Mouse (Mus musculus): ENCODE measurements around the gene Abhd16b.

The Abhd16b gene

DNA sequence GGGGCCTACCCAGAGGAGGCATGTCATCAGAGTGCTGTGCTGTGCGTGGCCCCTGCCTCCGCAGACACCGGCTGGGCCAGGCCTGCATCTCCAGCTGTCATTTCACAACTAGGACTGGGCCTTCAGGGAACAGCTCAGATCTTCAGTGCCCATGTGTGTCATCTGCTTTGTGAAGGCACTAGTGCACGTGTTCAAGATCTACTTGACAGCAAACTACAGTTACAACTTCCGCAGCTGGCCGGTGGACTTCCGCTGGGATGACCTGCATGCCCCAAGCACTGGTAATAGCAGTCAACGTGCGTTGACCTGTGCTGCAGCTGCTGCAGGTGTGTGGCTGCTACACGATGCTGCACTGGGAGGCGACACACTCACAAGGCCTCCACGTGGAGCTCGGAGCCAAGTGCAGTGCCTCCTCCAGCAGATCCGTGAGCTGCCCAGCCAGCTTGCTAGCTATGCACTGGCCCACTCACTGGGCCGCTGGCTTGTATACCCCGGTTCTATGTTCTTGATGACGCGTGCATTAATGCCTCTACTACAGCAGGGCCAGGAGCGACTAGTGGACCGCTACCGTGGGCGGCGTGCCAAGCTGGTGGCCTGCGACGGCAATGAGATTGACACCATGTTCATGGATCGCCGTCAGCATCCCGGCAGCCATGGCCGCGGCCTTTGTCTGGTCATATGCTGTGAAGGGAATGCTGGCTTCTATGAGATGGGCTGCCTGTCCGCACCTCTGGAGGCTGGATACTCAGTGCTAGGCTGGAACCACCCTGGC lies at the start of gene Abhd16b:
TSS of gene Abhd16b (plus strand) at position 51 of the 772 bp plus-strand sequence.
- DNase-seq (ENCODE audit: low spot score in 2 of 2) = no peak

DNA sequence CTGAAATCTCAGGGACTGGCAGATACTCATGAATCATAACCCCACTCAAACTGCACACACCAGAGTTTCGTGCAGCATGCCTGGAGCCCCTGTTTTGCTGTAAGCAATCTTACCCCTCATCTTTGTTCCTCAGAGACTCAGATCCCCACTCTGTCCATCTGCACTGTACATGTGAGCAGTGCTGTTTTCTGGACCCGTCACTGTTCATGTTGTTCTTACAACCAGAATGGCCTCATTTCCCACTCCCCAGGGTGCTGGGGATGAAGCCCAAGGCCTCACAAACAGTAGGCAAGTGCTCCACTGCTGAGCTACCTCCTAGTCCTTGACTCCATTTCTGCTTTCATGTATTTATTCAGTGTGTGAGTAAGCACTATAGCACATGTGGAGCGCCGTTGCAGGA lies 40.8 kb upstream of the Abhd16b start:
- DNase-seq (ENCODE audit: low spot score in 2 of 2) = no peak

DNA sequence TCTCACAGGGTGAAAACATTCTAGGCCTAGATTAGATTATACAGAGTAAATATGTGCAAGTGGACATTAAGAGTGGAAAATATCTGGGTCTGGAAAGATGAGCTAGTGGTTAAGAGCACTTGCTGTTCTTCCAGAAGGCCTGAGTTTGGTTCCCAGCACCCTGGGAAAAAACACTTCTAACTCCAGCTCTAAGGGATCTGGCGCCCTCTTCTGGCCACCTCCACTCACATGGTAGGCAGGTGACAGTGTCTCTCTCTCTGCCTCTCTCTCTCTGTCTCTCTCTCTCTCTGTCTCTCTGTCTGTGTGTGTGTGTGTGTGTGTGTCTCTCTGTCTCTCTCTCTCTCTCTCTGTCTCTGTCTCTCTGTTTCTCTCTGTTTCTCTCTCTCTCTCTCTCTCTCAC lies 39.7 kb upstream of the Abhd16b start:
- no peak for DNase-seq (ENCODE audit: low spot score in 2 of 2)

DNA sequence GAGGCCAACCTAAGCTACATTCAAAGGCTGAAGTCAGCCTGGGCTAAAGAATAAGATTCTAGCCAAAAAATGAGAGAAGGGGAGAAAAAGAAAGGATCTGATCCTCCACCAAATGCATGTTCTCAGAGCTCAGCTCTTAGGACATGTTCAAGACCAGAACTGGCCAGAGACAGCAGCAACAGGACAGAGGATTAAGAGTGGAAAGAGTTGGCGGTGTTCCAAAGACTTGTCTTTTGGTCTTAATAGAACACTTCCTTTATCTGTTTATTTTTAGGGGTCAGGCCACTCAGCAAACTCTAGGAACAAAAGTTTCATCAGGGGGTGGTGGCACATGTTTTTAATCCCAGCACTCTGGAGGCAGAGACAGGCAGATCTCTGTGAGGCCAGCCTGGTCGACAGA lies 37.1 kb upstream of the Abhd16b start:
- DNase-seq (ENCODE audit: low spot score in 2 of 2) = no peak

DNA sequence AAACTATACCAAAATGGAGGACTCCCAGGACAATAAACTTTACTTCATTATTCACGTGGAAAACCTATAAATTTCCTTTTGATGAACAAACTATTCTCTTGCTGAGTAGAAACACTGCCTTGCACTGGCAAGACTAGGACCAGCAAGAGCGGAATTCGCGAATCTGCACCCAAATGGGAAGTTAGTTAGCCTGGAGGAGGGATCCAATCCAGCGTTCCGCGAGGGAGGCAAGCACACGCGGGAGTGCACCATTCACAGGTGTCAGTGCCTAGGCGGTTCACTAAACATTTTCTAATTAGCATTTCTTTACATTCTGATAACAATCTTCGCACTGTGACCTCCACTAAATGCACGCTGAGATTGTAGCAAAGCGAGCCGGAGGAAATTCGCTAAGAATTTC lies 35.2 kb upstream of the Abhd16b start:
- no peak for DNase-seq (ENCODE audit: low spot score in 2 of 2)

DNA sequence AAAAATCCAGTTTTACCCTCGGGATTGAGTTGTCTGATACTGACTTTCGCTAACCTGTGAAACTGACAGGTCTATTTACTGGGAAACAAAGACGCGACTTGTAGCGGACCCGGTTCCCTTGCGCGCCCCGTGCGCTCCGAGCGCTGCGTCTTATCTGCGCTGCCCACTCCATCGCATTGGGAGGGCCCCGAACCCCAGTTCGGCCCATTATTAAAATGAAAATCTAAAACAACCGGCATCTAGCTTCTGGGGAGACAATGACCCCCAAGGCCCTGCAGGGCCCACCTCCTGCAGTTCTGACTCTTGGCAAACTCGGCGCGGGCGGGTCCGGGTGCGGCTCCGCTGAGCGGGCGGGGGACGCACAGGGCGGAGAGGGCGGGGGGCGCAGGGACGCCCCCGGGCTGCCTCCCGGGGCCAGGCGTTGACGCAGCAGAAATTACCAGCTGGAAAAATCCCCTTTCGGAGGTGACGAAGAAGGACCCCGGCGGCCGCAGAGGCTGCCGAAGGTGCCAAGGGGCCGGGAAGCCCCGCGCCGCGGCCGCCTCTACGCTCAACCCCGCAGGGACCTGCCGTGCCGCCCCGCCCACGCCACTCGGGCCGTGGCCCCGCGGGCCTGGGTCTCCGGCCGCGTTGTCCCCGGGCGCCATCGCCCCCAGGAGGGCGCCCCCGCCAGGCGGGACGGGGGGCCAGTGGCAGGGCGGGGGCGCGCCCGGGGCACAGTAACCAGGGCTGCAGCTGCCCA lies 34.4 kb upstream of the Abhd16b start:
- DNase-seq (ENCODE audit: low spot score in 2 of 2) = peak in 1 of 2 experiments; percentile 36

DNA sequence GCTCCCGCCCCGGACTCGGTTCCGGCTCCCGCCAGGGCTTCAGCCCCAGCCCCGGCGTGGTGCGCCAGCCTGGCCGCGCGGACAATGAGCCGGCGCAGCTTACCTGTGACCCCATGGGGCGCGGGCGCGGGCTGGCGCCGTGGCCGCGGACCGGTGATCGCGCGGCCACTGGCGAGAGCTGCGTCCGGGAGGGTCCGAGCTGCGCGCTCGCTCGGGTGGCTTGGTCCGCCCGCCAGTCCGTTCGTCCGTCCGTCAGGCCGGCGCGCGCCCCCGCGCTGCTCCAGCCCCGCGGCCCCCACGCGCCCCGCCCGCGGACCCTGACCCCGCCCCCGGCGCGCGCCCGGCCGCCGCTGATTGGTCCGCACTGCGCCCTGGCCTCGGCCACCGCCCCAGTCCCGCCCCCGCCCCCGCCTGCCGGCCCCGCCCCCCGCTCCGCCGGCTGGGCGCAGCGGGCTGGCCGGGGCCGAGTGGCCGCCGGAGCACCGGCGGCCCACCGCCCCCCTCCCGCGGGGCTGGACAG lies 33.8 kb upstream of the Abhd16b start, which contains the start of gene Zbtb46:
TSS of gene Zbtb46 (minus strand) at position 274 of the 520 bp plus-strand sequence.
- peak; percentile 72 to 82 for DNase-seq (ENCODE audit: low spot score in 2 of 2)

DNA sequence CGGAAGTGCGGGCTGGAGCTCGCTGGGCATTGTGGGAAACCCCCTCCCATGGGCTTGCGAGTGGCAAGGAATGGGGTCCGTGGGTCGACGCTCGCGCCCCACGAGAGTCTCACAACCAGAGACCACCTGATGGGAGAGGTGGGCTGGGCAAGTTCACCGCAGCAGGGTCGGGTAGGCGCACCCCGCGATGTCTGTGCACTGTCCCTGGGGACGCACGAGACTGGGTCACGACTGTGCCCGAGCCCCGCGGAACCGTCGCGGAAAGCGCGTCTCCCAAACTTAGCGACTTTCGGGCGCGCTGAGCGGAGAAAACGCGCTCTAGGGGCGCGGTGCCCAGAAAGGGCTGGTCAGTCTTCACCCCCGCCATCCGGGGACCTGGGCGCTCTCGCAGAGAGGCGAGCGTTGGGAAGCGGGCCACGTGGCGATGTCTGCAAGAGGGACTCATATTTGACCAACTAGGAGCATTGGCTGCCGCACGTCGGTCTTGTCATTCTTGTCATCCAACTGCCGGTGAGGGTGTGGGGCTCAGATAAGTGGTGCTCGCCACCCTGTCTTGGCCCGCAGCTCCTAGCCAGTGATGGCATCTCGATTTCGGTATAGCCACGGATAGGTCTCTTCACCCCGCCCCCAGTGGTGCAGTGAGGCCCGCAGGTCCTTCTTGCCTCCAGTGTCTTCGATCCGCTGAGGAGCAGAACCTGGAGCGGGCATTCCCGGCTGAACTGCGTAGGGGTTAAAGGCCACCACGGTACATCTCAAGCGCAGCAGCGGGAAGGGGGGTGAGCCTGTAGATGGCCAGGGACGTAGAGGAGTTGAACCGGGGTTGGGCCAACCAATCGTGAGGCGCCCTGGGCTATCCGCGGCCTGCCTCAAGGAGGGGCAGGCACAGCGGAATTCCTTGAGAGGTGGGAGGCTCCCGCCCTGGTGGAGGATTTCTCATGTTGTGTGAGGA lies 33.1 kb upstream of the Abhd16b start:
- peak; percentile 31 to 53 for DNase-seq (ENCODE audit: low spot score in 2 of 2)

DNA sequence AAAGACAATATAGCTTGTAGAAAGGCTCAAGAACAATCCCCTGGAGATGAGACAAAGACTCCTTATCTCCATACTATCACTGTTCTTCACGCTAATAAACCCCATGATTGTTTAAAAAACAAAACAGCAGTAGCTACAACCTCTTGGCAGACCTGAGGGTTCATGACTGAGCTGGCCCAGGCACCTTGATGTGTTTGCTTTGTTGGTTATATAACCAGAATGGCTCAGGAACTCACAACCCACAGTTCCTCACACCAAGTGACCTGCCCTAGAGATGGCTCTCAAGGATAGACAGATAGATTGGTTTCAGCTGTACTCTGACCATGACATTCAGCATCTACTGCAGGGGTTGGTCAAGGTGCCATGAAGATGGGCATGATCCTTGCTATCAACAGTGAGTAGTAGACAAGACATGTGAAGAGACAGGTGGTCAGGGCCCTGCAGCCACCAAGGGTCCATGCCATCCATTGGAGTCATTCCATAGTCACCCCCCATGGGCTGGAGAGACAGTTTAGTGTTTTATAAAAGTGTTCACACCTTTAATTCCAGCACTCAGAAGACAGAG lies 31.4 kb upstream of the Abhd16b start:
- DNase-seq (ENCODE audit: low spot score in 2 of 2) = no peak

DNA sequence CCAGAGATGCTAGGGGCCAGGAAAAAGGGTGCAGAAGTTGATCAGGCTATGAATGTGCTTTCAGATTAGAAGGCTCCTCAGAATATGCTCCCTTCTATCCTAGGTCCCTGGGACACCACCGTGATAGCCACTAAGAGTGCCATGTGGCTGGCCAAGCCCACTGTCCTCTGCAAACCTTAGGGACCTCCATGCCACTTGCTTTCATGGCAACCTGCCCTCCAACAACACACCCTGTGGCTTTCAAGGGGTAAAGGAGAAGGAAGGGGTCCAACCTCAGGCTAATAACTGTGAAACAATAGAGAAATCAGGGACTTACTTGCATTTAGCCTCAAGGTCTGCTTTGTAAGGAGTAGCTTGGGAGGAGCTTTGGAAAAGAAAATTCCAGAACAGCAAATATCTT lies 30.4 kb upstream of the Abhd16b start:
- no peak for DNase-seq (ENCODE audit: low spot score in 2 of 2)

DNA sequence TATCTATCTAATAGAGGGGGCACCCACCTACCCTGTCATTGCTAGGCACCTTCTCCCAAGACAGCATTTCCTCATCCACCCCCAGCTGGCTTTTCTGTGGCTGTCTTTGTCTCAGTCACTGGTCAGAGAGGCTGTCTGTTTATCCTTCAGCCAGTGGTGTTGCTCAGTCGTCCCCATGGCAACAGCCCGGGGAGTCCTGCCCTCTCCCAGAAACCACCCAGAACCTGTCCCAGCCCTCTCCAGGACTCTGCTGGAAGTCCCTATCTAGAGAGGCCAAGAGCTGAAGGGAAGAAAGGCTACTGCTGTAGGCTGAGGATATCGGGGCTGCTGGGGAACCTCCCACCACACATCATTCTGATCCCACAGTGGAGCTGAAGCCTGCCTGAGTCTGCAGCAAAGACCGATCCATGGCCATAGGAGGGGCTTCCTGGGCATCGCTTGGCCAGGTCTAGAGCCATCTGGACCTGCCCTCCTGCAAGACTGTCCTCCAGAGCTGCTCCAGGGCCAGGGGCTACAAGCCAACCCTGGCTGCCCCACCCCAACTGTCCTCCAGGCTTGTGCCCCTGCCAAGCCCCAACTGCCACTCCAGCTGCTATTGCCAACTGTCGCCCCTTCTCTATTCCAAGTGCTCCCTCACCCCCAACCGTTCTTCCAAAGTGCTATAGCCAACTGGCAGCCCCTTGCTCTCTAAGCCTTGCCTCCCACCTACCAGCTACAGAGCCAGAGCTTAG lies 29.8 kb upstream of the Abhd16b start:
- no peak for DNase-seq (ENCODE audit: low spot score in 2 of 2)

DNA sequence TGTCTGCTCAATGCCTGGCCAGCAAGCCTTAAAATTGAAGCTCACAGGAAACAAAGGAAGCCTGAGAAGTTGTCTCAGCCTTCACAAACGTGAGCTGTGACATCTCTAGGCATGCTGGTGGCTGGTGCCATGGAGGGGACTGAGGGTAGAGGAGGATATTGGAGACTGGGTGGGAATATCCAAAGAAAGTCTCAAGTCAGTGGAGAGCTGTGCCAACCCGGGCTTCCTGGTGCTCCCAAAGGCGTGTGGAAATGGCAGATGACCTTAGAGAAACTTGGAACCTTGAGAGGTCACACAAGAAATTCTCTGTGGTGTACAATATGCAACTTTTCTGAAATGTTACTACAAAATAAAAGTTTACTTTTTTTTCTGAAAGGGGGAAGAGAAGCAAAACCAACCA lies 27.6 kb upstream of the Abhd16b start:
- DNase-seq (ENCODE audit: low spot score in 2 of 2) = no peak

DNA sequence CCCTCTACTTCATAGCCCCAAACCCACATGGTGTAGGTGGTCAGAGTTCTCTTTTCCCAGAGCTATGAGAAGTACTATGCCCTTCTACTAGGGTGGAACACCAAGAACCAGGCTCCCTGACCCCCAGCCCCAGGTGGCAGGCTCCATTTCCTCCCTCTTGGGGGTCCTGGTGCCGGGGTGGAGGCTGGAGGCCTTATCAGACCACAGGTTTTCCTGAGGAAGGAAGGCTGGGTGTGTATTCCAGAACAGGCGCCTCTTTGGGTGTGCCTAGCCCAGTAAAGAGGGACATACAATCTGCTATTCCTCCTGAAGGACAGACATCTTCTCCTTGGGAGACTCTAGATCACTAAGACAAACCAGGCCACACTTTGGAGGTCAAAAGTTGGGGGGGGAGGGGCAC lies 22.7 kb upstream of the Abhd16b start:
- DNase-seq (ENCODE audit: low spot score in 2 of 2) = no peak

DNA sequence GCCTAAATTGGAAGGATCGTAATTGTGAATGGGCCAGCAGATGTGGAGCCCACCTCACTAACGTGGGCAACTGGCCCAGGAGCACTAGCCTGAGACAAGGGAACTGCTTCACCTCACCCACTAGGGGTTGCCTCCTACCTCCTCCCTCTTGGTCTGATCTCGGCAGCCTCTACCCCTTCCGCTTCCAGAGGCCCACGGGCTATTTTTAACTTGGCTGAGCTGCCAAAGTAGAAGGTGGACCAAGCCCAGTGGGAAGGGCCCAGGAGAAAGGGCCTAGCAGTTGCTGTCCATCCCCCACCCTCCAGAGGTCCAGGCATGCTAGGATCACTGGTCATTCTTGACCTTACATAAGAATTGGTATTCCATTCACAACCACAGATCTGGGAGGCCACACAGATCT lies 21.8 kb upstream of the Abhd16b start:
- DNase-seq (ENCODE audit: low spot score in 2 of 2) = no peak

DNA sequence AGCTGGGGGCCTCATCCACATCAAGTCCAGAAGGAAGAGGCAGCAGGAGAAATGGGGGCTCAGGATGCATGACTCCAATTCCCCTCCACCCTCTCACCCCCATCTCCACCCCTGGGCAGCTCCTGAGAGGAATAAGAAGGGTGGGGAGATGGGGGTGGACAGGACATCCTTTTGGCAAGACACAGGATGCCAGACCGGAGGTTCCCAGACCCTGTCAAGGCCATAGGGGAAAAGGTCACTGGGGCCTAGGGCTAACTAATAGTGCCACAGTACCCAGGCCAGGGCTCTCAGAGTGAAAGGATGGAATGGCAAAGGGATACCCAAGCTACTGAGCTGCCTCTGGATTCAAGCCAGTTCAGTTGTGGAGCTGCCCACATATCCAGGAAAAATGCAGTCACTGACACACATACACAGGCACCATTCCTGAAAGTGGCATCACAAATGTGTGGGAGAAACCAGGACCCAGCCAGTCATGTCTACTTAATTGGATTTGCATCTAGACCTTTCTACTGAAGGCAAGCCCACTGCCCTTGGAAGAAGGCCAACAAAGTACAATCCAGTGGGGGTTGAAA lies 20.7 kb upstream of the Abhd16b start:
- no peak for DNase-seq (ENCODE audit: low spot score in 2 of 2)

DNA sequence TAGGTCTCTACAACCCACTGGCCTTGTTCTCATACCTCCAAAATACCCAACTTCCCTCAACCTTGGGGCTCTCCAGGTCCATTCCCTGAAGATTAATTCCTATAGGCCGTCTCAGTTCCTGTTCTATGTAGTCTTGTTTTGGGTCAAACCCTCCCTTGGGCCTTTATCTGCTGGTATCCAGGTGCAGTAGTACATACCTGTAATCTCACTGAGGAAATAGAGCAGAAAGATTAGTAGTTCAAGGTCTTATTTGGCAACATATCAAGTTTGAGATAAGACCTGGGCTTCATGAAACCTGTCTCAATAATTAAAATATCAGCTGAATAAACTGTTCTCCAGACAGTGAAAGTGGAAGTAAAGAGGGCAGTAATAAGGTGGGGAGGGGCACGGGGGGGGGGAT lies 9.9 kb upstream of the Abhd16b start:
- DNase-seq (ENCODE audit: low spot score in 2 of 2) = no peak

DNA sequence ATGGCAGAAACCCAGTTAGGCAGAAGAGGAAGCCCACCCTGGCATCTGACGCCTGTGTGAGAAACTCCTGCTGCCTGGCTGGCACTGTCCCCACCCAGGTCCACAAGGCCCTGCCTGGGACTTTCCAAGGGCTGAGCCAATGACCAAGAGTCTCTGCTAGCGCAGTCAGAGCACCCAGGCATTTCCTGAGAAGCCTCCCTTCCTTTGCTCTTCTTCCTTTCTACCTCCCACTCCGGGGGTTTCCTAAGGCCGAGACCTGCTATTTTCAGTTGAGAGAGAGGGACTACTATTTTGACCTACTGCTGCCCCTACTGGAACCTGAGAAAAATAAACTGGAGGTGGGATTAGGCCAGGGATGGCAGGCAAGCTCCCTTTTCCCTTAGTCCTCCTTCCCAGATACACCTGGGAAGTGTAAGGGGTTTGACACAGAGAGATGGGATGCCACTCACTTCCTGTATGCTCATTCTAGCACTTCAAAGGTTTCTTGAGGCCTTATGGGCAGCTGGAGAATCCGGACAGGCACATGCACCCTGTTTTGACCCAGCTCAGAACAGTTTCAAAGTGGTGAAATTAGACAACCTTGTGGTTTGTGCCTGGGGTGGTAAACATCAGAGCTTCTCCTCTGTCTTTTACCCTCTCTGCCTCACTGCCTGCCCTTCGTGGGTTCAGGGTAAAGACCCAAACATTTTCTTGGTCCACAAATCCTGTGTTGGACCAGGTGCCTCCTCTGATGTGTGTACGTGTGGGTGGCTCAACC lies 9.3 kb upstream of the Abhd16b start:
- no peak for DNase-seq (ENCODE audit: low spot score in 2 of 2)

DNA sequence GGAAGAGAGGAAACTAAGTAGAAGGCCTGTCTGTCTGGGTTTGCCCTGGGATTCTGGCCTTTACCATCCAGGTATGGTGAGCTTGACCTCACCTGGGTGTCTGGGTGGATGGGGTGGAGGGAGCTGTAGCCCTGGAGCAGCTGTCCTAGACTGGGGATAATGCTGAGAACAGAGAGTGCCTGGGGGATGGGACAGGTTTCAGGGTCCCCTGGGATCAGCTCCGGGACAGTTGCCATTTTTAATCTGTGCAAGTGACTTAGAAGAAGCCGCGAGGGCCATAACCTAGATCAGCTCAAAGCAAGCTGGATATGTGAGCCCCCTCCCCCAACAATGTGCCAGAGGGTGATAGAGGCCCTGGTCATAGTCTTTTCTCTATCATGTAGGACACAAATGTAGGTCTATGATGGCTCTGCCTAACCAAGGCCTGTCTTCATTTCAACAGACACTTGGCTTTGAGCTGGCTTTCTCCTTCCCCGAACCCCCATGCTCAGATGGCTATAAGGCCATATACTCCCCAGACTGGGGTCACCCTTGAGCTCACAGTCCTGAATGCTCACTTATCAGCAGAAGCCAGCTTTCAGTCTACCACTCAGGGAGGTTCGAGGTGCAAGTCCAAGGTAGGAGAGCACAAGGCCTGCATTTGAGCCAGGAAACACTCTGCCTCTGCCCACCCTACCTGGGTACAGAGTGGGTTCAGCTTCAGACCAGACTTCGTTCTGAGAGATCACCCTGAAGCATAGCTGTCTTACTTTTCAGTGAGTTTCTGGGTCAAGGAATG lies 8.4 kb upstream of the Abhd16b start:
- no peak for DNase-seq (ENCODE audit: low spot score in 2 of 2)

DNA sequence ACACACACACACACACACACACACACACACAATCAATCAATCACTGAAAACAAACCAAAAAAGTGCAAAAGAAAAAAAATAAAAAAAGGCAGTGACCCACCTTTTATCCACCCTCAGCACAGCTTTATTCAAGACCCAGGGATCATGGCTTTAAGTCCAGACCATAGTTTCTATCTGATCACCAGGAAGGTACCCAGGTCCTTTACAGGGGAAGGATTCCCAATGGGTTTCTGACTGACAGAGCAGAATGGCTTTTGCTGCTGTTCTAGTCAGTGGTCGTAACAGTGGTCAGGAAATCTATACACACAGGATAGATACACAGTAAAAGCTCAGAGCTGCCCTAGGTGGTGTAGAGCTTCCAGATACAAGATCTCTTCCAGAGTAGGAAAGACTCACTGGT lies 7.3 kb upstream of the Abhd16b start:
- no peak for DNase-seq (ENCODE audit: low spot score in 2 of 2)
